Mouse (Mus musculus) erythroblast, embryonic 14.5 days (primary cell): ENCODE results near the gene Sobp.

Experiments used
- GATA1 ChIP-seq: IDR thresholded peaks from 2 replicates; pipeline ENCODE4 v1.6.1; 2012; ENCODE audit warnings: low read length, inconsistent platforms, mixed read lengths
- TAL1 ChIP-seq: IDR thresholded peaks from 3 replicates; pipeline ENCODE4 v1.6.1; 2012; ENCODE audit warnings: low read length, inconsistent platforms, mixed read lengths

DNA sequence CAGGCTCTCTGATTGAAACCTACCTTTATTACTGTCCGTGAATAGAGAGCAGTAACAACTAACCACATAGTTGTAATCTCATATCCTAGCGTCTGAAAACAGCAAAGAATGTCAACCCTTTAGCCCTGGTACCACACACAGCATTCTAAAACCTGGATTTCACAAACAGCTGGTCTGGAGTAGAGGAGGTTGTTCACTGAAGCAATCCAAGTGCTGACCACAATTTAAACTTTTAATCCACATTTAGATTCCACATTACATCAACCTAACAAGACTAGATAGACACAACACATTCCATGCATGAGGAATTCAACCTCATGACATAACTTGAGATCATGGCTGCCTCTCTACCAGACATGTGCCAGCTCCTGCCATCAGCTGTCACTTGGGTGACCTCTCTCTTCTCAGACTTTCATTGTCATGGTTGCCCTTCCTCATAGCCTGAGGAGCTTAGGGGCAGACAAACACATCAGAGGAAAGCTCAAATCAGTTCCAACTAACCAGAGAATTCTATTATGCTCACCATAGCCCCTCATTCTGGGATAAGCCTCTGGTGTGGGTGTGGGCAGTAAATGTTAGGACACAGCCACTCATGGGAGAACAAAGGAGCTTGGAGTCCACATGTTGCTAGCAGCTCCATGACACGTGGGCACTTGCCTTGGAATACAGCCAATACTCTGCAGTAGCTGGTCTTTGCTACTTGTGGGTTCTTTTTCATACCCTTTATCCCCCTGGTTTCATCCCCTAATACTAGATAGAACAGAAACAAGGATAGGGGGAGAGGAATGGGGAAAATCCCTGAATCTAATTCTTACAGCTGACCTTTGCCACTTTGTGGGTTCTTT is 58.0 kb downstream of the Sobp start:
- TF ChIP-seq GATA1 (no peak), TAL1 (no peak)
